Mouse (Mus musculus) gastrocnemius, postnatal 10 days (tissue): Measurements from ENCODE around the gene Ncf1. TPM values are rescaled to one million over a fixed set of nuclear protein-coding genes. Genes with fewer than 3 reads are reported as not detected.

Experiments
- DNase-seq: peaks from one replicate; pipeline ENCODE4 v3.0.0; 2021; ENCODE audit warnings: mixed read lengths
- long read RNA-seq, 2 experiments: library from polyadenylated mRNA; stranded (forward); transcript quantifications; one replicate each; pipeline ENCODE4 v2.0.0; 2021
- total RNA-seq, 2 experiments: library from RNA; stranded (reverse); gene quantifications; 2 replicates each; pipeline ENCODE4 v1.2.3; 2021

The Ncf1 gene
- 1 to 10 TPM; 3.4 to 4.7 TPM for total RNA-seq
- long read RNA-seq, experiment 1, partial matches to known transcripts: 2 of 6 reads
- long read RNA-seq, experiment 1, other reads (novel, unspliced or antisense): 2 of 6 reads
- long read RNA-seq, experiment 2, partial matches to known transcripts: 0 of 3 reads
- long read RNA-seq, experiment 2, other reads (novel, unspliced or antisense): 0 of 3 reads

DNA sequence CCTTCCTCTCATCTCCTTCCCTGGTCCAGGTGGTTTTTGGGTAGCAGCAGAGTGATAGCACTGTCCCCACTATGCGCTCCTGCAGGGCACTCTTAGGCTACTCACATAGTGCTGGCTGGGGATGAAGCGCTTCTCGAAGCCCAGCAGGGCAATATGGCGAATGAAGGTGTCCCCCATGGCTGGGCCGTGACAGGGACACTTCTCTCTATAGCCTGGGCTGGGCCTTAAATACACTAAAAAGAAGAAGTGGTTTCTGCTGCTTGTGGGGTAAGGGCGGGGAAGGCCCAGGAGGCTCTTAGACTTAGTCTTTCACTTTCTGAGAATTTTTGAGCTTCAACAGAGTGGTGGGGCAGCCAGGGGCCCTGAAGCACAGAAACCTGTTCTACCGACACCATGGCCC is at the start of gene Ncf1:
Ncf1 (minus strand) TSS at position 235 of the 400 bp plus-strand sequence.
- no peak for DNase-seq

- DNase-seq: no peak
Measured at GRCm38 (mm10) chr5:134277109-134277508, 47.7 kb upstream of the Ncf1 start.

GRCm38 (mm10) chr5:134275556-134275955 is 46.1 kb upstream of the Ncf1 start:
- DNase-seq: no peak

DNA sequence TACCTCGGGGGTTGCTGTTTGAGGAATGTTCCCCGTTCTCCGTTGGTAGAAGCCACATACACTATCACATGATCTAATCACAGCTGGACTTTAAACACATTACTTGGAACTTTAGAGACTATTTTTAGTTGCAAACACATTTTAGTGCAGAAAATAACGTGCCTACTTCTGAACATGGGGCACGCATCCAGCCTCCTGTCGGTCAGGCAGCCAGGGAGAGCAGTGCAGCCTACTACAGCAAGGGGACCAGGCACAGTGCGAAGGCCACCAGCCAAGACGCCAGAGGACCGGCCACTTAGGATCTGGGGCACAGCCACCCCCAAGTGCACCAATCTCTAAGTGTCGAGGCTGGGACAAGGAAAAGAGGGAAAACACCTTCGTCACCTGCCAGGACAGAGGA is 45.6 kb upstream of the Ncf1 start:
- no peak for DNase-seq

DNA sequence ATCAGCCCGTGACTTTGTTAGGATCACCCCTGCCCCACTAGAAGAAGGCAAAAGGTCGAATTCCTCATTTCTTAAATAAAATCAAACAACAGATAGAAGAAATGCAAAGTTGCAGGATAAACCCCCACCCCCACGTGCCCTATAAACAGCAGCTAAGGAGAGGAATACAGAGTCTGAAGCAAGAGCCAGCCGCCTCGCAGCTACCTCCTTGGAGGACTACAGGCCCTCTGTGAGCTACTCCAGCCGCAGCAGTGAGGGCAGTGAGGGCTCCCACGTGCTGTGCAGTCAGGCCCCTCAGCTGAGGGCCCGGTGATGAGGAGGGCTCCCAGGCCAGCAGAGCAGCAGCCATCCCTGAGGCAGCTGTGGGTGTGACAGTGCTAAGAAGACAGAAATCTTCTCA is 44.3 kb upstream of the Ncf1 start:
- DNase-seq: no peak

DNA sequence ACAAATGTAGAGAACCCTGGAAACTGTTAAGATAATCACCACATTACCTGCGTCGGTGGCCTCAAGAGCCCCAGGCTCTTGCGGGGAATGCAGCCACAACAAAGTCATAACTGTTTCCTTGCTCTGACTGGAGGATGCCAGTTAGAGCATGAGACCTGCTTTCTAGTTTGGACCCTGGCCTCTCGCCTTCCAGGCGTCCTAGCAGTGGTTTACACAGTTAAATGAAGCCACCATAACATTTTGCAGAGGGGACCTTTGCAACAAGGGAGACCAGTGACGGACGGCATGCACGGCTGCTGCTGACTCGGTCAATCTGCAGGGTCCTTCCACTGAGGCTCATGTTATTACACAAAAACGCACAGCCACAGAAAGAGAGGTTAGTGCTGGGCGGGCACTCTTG is 43.3 kb upstream of the Ncf1 start:
- no peak for DNase-seq

DNA sequence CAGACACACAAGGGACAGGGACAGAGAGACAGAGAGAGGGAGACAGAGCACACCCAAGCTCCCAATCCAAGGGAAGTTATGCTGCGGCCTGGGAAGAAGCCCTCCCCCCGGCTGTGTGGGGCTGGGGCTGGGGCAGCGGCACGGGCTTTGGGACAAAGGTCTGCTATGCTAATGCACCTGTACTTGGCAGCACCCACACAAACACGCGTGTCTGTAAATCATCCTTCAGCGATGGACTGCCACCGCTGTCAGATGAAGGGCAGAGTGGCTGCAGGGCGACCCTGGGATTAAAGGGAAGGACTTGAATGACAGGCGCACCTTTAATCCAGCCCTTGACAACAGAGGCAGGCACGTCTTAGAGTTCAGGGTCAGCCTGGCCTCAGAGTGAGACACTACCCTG is 42.0 kb upstream of the Ncf1 start:
- DNase-seq: no peak

- DNase-seq: no peak
Measured at GRCm38 (mm10) chr5:134270566-134270965, 41.1 kb upstream of the Ncf1 start.

DNA sequence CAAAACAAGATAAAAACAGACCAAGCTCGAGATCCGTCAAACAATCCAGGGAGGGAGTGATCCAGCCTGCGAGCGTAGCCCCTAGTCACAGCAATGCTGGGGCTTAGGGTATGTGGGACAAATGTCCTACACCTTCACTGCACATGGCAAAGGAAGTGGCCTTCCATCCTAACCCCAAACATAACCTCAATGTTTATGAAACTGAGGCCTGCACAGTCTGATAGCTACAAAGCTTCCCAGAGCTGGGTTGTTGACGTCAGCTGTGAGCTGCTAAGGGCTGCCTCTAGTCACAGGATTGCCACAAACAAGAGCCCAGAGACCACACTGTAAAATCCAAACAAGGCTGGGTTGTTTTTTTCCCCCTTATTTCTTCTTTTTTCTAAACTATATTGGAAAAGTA is 40.3 kb upstream of the Ncf1 start:
- no peak for DNase-seq

- DNase-seq: no peak
Measured at GRCm38 (mm10) chr5:134268751-134269150, 39.3 kb upstream of the Ncf1 start.

GRCm38 (mm10) chr5:134266404-134266803 is 37.0 kb upstream of the Ncf1 start:
- no peak for DNase-seq

DNA sequence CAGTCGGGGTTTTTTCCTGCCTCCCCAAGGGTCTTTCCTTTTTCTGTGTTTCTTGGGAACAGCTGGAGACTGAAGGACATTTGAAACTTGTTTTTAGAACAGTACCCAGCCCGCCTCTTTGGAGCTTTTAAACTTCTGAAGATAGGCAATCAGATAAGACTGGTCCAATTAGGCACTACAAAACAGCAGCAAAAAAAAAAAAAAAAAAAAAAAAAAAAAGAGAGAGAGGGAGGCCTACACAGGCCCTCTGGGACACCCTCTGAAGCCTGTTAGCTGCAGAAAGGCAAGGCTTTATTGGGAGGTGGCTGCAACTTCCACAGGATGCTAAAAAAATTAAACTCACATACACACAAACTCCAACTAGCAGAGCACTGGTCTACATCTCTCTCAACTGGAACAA is 36.5 kb upstream of the Ncf1 start:
- no peak for DNase-seq

DNA sequence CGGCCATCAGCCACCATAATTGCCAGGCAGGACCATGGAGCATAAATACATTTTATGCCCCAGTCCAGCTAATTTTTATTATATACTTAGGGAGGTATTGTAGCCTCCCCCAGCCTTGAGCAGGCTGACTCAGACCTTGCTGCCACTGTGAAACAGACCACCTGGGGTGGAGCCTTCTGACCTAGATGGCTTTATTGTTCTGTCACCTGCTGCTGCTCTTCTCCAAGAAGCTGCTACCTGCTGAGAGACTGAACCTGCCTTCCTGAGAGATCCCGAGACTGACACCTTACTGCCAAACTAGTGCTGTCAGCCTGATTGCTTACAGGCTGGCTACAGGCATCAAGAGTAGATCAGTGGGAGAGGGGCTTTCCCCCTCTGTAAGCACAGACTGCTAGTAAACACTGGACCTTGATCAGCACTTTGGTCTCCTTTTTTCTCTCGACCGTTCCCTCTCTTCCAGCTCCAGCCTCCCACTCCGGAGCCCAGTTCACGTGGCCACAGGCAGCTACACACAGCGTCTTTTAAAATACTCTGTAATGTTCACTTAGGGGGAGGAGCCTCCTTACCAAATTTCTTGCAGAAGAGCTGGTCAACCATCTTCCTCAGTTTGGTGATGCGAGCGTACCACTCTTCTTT is 30.7 kb upstream of the Ncf1 start:
- no peak for DNase-seq

DNA sequence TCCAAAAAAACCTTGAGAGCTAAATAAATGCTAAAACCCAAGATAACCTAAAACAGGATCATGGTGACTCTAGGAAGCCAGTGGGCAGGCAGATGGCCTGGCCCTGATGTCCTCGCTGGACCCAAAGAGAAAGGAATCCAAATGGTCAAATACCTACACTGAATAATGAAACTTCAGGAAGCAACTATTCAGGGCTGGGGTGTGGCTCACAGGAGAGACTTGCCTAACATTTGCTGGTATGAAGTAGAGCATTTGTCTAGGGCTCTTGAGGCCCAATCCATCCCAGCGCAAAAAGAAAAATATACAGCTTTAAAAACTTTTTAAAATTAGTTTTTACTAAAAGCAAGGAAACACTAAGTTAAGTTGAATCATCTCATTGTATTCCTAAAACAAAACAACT is 29.5 kb upstream of the Ncf1 start:
- no peak for DNase-seq

DNA sequence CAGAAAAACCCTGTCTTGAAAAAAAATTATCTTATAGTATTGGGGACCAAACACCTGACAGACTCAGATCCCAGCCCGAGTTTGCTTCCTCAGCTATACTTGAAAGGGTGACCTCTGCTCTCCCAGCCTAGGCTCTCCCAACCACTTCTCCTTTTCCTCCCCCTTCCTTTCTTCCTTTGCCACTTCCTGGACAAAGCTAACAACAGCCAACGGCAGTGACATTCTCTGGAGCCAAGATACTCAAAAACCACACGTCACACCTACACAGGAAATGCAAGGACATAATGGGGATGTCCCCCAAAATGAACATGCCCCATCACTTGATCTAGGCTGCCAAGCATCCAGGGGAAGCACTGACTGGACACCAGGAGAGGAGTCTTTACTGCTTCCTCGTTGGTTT is 29.0 kb upstream of the Ncf1 start:
- no peak for DNase-seq

- DNase-seq: no peak
Measured at GRCm38 (mm10) chr5:134257349-134258031, 28.1 kb upstream of the Ncf1 start.

GRCm38 (mm10) chr5:134255294-134255693 is 25.9 kb upstream of the Ncf1 start:
- no peak for DNase-seq

- no peak for DNase-seq
Measured at GRCm38 (mm10) chr5:134253806-134254205, 24.4 kb upstream of the Ncf1 start.

DNA sequence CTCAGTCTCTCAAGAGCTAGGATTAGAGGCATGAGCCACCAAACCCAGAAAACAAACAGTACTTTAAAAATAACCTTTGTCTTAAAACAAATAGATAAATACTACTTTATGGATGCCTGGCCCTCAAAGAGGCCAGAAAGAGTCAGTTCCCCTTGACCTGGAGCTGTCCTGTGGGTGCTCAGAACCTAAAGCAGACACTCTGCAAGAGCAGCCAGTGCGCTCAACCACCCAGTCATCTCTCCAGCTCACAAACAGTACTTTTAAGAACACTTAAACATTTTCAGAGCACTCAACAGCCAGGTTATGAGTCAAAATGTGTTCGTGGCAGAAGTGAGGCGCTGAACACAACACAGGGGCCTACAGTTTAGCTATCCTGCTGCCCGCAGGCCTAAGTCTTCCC is 21.7 kb upstream of the Ncf1 start:
- DNase-seq: no peak

GRCm38 (mm10) chr5:134250601-134251000 is 21.2 kb upstream of the Ncf1 start:
- no peak for DNase-seq

DNA sequence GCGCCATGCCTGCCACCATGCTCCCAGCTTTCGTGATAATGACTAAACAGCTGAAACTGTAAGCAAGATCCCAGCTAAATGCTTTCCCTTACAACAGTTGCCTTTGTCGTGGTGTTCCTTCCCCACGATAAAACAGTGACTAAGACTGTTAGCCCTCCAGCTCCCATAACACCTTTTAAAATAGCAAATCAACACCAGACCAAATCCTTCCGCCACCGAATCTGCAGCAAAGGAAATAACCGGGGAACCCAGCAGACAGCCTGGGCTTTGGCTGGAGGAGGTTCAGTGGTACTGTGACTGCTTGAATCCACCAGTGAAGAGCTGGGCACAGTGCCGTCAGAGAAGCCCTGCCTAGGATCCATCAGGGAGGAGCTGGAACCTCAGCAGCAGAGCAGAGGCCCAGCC is 19.8 kb upstream of the Ncf1 start:
- no peak for DNase-seq

DNA sequence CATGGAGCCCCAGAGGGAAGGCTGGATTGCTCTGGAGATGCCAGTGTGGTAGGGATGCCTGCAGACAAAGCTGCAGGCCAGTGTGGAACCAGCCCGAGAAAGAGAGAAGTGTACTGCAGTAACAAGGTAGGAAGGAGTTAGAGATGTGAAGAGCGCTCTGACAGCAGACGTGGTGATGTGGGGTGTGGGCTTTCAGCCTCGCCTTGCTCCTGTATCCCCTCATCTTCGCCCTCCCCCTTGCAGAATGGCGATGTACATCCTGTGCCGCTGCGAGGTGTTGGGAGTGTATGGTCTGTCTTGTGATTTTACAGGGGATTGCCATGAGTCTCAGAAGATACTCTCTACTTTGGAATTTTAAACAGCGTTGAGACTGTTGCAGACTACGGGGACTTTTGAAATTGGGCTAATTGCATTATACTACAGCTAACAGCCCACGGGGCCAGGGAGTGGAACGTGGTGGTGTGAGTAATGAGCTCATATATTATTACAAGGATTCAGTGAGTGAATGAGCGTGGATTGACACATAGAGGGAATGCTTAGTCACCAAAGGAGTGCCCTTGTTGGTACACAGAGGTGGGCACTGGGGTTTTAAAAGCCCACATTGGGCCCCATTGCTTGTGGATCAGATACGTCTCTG is 19.3 kb upstream of the Ncf1 start:
- DNase-seq: no peak

- DNase-seq: no peak
Measured at GRCm38 (mm10) chr5:134246146-134246545, 16.7 kb upstream of the Ncf1 start.
